Mouse (Mus musculus) WW6 (cell line): ENCODE data around the gene Calb2.
A peak's percentile ranks its signal among the peaks of the same experiment; 100 is the strongest.

ENCODE experiments used
- DNase-seq: peaks from one replicate; pipeline ENCODE4 v3.0.0-alpha.2; 2013; ENCODE audit warnings: low read depth, low spot score

Gene Calb2

GRCm38 (mm10) chr8:110130537-110130936, 37.5 kb downstream of the Calb2 start:
- DNase-seq: peak; percentile 84

GRCm38 (mm10) chr8:110119715-110120114, 48.3 kb downstream of the Calb2 start:
- no peak for DNase-seq

- no peak for DNase-seq
Measured at GRCm38 (mm10) chr8:110102653-110103052, 65.4 kb downstream of the Calb2 start, which contains the start of gene Gm17720. Gene Gm17720, minus strand, starts transcription at chr8:110102753.

- DNase-seq: no peak
Measured at GRCm38 (mm10) chr8:110101676-110102075, 66.3 kb downstream of the Calb2 start.

- DNase-seq: no peak
Measured at GRCm38 (mm10) chr8:110100907-110101306, 67.1 kb downstream of the Calb2 start, which contains the start of gene Gm21964. Gene Gm21964, plus strand, starts transcription at chr8:110101207.

- no peak for DNase-seq
Measured at GRCm38 (mm10) chr8:110091869-110092268, 76.1 kb downstream of the Calb2 start.
